Mouse (Mus musculus): ENCODE results near the gene Gm20716. TPM values are rescaled to one million over a fixed set of nuclear protein-coding genes. Genes with fewer than 3 reads are reported as not detected.

Gene Gm20716
- polyA plus RNA-seq, 1 experiment from 2014 or later = 21.5 TPM

GRCm38 (mm10) chr2:168253822-168254221 lies 23.7 kb upstream of the Gm20716 start:
- H3K9me3 ChIP-seq (ENCODE audit: control insufficient read depth, low read length) = no peaks in the 10 kb centered on the region
- WGBS = 59% methylated on average over 6 of the region's 7 CpGs
- H3K4me2 ChIP-seq (ENCODE audit: low read depth, low read length) = no peak overlapping the region
- H3K36me3 ChIP-seq (ENCODE audit: control insufficient read depth, insufficient read depth, low read length) = no peaks in the 10 kb centered on the region
- no peak for ATAC-seq (ENCODE audit: low read depth)
- no peaks in the 10 kb centered on the region for H3K4me1 ChIP-seq (ENCODE audit: control insufficient read depth, insufficient read depth, low read length)
- no peak for DNase-seq (ENCODE audit: low spot score)
- H3K27me3 ChIP-seq (replicated peaks; ENCODE audit: control insufficient read depth, insufficient read depth, low read length) = no peaks in the 10 kb centered on the region
- H3K9ac ChIP-seq (ENCODE audit: low read depth, low read length) = no peak overlapping the region
- H3K4me3 ChIP-seq (ENCODE audit: low read depth, low read length) = no peak overlapping the region
- H3K27ac ChIP-seq (replicated peaks; ENCODE audit: low read depth, low read length) = no peak overlapping the region

GRCm38 (mm10) chr2:168252639-168253292 lies 22.6 kb upstream of the Gm20716 start:
- H3K4me1 ChIP-seq (ENCODE audit: control insufficient read depth, insufficient read depth, low read length) = no peaks in the 10 kb centered on the region
- DNase-seq (ENCODE audit: low spot score) (peak; percentile 61), ATAC-seq (ENCODE audit: low read depth) (peak; percentile 38; the same call in 1 of the 2 replicates)
- no peaks in the 10 kb centered on the region for H3K9me3 ChIP-seq (ENCODE audit: control insufficient read depth, low read length)
- no peaks in the 10 kb centered on the region for H3K27me3 ChIP-seq (replicated peaks; ENCODE audit: control insufficient read depth, insufficient read depth, low read length)
- H3K27ac ChIP-seq (replicated peaks; ENCODE audit: low read depth, low read length) = no peak overlapping the region
- H3K36me3 ChIP-seq (ENCODE audit: control insufficient read depth, insufficient read depth, low read length) = no peaks in the 10 kb centered on the region
- H3K4me2 ChIP-seq (ENCODE audit: low read depth, low read length) = peak overlapping the region; percentile 7
- H3K9ac ChIP-seq (ENCODE audit: low read depth, low read length) = no peak overlapping the region
- no peak overlapping the region for H3K4me3 ChIP-seq (ENCODE audit: low read depth, low read length)
- 13% methylated on average over 16 of the region's 16 CpGs for WGBS

GRCm38 (mm10) chr2:168250270-168250669 lies 20.1 kb upstream of the Gm20716 start:
- Histone ChIP-seq H3K9me3 (ENCODE audit: control insufficient read depth, low read length) (no peaks in the 10 kb centered on the region), H3K4me1 (ENCODE audit: control insufficient read depth, insufficient read depth, low read length) (no peaks in the 10 kb centered on the region), H3K36me3 (ENCODE audit: control insufficient read depth, insufficient read depth, low read length) (no peaks in the 10 kb centered on the region), H3K27me3 (replicated peaks; ENCODE audit: control insufficient read depth, insufficient read depth, low read length) (no peaks in the 10 kb centered on the region), H3K4me2 (ENCODE audit: low read depth, low read length) (no peak overlapping the region), H3K27ac (replicated peaks; ENCODE audit: low read depth, low read length) (no peak overlapping the region), H3K9ac (ENCODE audit: low read depth, low read length) (no peak overlapping the region), H3K4me3 (ENCODE audit: low read depth, low read length) (no peak overlapping the region)
- 17% methylated on average over 8 of the region's 8 CpGs for WGBS
- peak; percentile 68 for DNase-seq (ENCODE audit: low spot score)
- ATAC-seq (ENCODE audit: low read depth) = peak; percentile 38; the same call in 1 of the 2 replicates

GRCm38 (mm10) chr2:168248856-168249245 lies 18.7 kb upstream of the Gm20716 start:
- no peak overlapping the region for H3K4me3 ChIP-seq (ENCODE audit: low read depth, low read length)
- 15% methylated on average over 2 of the region's 2 CpGs for WGBS
- DNase-seq (ENCODE audit: low spot score) (peak; percentile 42), ATAC-seq (ENCODE audit: low read depth) (no peak)
- H3K9me3 ChIP-seq (ENCODE audit: control insufficient read depth, low read length) = no peaks in the 10 kb centered on the region
- no peaks in the 10 kb centered on the region for H3K27me3 ChIP-seq (replicated peaks; ENCODE audit: control insufficient read depth, insufficient read depth, low read length)
- no peak overlapping the region for H3K9ac ChIP-seq (ENCODE audit: low read depth, low read length)
- H3K36me3 ChIP-seq (ENCODE audit: control insufficient read depth, insufficient read depth, low read length) = no peaks in the 10 kb centered on the region
- no peak overlapping the region for H3K4me2 ChIP-seq (ENCODE audit: low read depth, low read length)
- H3K27ac ChIP-seq (replicated peaks; ENCODE audit: low read depth, low read length) = no peak overlapping the region
- no peaks in the 10 kb centered on the region for H3K4me1 ChIP-seq (ENCODE audit: control insufficient read depth, insufficient read depth, low read length)

GRCm38 (mm10) chr2:168248167-168248855 lies 18.1 kb upstream of the Gm20716 start:
- DNase-seq (ENCODE audit: low spot score) (no peak), ATAC-seq (ENCODE audit: low read depth) (no peak)
- no peaks in the 10 kb centered on the region for H3K36me3 ChIP-seq (ENCODE audit: control insufficient read depth, insufficient read depth, low read length)
- no peaks in the 10 kb centered on the region for H3K27me3 ChIP-seq (replicated peaks; ENCODE audit: control insufficient read depth, insufficient read depth, low read length)
- H3K27ac ChIP-seq (replicated peaks; ENCODE audit: low read depth, low read length) = no peak overlapping the region
- WGBS = 71% methylated on average over 8 of the region's 8 CpGs
- H3K4me3 ChIP-seq (ENCODE audit: low read depth, low read length) = no peak overlapping the region
- no peaks in the 10 kb centered on the region for H3K9me3 ChIP-seq (ENCODE audit: control insufficient read depth, low read length)
- H3K4me2 ChIP-seq (ENCODE audit: low read depth, low read length) = no peak overlapping the region
- no peaks in the 10 kb centered on the region for H3K4me1 ChIP-seq (ENCODE audit: control insufficient read depth, insufficient read depth, low read length)
- no peak overlapping the region for H3K9ac ChIP-seq (ENCODE audit: low read depth, low read length)

- Histone ChIP-seq H3K27me3 (replicated peaks; ENCODE audit: control insufficient read depth, insufficient read depth, low read length) (no peaks in the 10 kb centered on the region), H3K4me3 (ENCODE audit: low read depth, low read length) (no peak overlapping the region), H3K27ac (replicated peaks; ENCODE audit: low read depth, low read length) (no peak overlapping the region), H3K9ac (ENCODE audit: low read depth, low read length) (no peak overlapping the region), H3K4me2 (ENCODE audit: low read depth, low read length) (no peak overlapping the region), H3K36me3 (ENCODE audit: control insufficient read depth, insufficient read depth, low read length) (no peaks in the 10 kb centered on the region), H3K9me3 (ENCODE audit: control insufficient read depth, low read length) (no peaks in the 10 kb centered on the region), H3K4me1 (ENCODE audit: control insufficient read depth, insufficient read depth, low read length) (no peaks in the 10 kb centered on the region)
- ATAC-seq (ENCODE audit: low read depth) (no peak), DNase-seq (ENCODE audit: low spot score) (no peak)
- WGBS = 32% methylated on average over 8 of the region's 8 CpGs
Observed at GRCm38 (mm10) chr2:168245571-168245970, 15.4 kb upstream of the Gm20716 start.

GRCm38 (mm10) chr2:168243278-168243677 lies 13.1 kb upstream of the Gm20716 start:
- DNase-seq (ENCODE audit: low spot score) = no peak
- Histone ChIP-seq H3K4me3 (ENCODE audit: low read depth, low read length) (no peak overlapping the region), H3K36me3 (ENCODE audit: control insufficient read depth, insufficient read depth, low read length) (no peaks in the 10 kb centered on the region), H3K9ac (ENCODE audit: low read depth, low read length) (no peak overlapping the region), H3K27me3 (replicated peaks; ENCODE audit: control insufficient read depth, insufficient read depth, low read length) (no peaks in the 10 kb centered on the region), H3K9me3 (ENCODE audit: control insufficient read depth, low read length) (no peaks in the 10 kb centered on the region), H3K27ac (replicated peaks; ENCODE audit: low read depth, low read length) (no peak overlapping the region), H3K4me1 (ENCODE audit: control insufficient read depth, insufficient read depth, low read length) (no peaks in the 10 kb centered on the region), H3K4me2 (ENCODE audit: low read depth, low read length) (no peak overlapping the region)
- no peak for ATAC-seq (ENCODE audit: low read depth)
- WGBS = 70% methylated on average over 4 of the region's 4 CpGs

- no peak overlapping the region for H3K27ac ChIP-seq (replicated peaks; ENCODE audit: low read depth, low read length)
- no peak for ATAC-seq (ENCODE audit: low read depth)
- no peaks in the 10 kb centered on the region for H3K9me3 ChIP-seq (ENCODE audit: control insufficient read depth, low read length)
- H3K27me3 ChIP-seq (replicated peaks; ENCODE audit: control insufficient read depth, insufficient read depth, low read length) = no peaks in the 10 kb centered on the region
- no peaks in the 10 kb centered on the region for H3K36me3 ChIP-seq (ENCODE audit: control insufficient read depth, insufficient read depth, low read length)
- DNase-seq (ENCODE audit: low spot score) = no peak
- H3K9ac ChIP-seq (ENCODE audit: low read depth, low read length) = no peak overlapping the region
- no peak overlapping the region for H3K4me2 ChIP-seq (ENCODE audit: low read depth, low read length)
- no peaks in the 10 kb centered on the region for H3K4me1 ChIP-seq (ENCODE audit: control insufficient read depth, insufficient read depth, low read length)
- H3K4me3 ChIP-seq (ENCODE audit: low read depth, low read length) = no peak overlapping the region
Observed at GRCm38 (mm10) chr2:168242841-168243240, 12.7 kb upstream of the Gm20716 start.

GRCm38 (mm10) chr2:168238335-168238734 lies 8.2 kb upstream of the Gm20716 start:
- H3K27ac ChIP-seq (replicated peaks; ENCODE audit: low read depth, low read length) = no peak overlapping the region
- no peak overlapping the region for H3K4me2 ChIP-seq (ENCODE audit: low read depth, low read length)
- DNase-seq (ENCODE audit: low spot score) (no peak), ATAC-seq (ENCODE audit: low read depth) (no peak)
- WGBS = 90% methylated on average over 4 of the region's 4 CpGs
- H3K27me3 ChIP-seq (replicated peaks; ENCODE audit: control insufficient read depth, insufficient read depth, low read length) = no peaks in the 10 kb centered on the region
- no peaks in the 10 kb centered on the region for H3K9me3 ChIP-seq (ENCODE audit: control insufficient read depth, low read length)
- H3K36me3 ChIP-seq (ENCODE audit: control insufficient read depth, insufficient read depth, low read length) = peaks cover 10% of the 10 kb centered on the region; the same call in 1 of the 2 replicates
- no peaks in the 10 kb centered on the region for H3K4me1 ChIP-seq (ENCODE audit: control insufficient read depth, insufficient read depth, low read length)
- no peak overlapping the region for H3K9ac ChIP-seq (ENCODE audit: low read depth, low read length)
- no peak overlapping the region for H3K4me3 ChIP-seq (ENCODE audit: low read depth, low read length)

All from embryonic facial prominence, embryonic 14.5 days (tissue).